Mouse (Mus musculus) megakaryocyte, embryonic 14.5 days (primary cell): Measurements from ENCODE around the gene Gm28372.

Experiments
- FLI1 ChIP-seq: IDR thresholded peaks from 2 replicates; pipeline ENCODE4 v1.6.1; 2012; ENCODE audit warnings: low read length, inconsistent platforms, mixed read lengths
- GATA1 ChIP-seq: IDR thresholded peaks from 3 replicates; pipeline ENCODE4 v1.6.1; 2012; ENCODE audit warnings: mixed read lengths, low read length, inconsistent platforms, borderline replicate concordance

- no peak for TF ChIP-seq FLI1
- no peak for TF ChIP-seq GATA1
Observed at GRCm38 (mm10) chr2:130411558-130412495, 6.8 kb downstream of the Gm28372 start.
